Mouse (Mus musculus) neural tube, embryonic 11.5 days (tissue): Measurements from ENCODE around the gene Tnnt3. TPM values are rescaled to one million over a fixed set of nuclear protein-coding genes. Genes with fewer than 3 reads are reported as not detected.

ENCODE experiments used
- ATAC-seq: fragments of 200-750 bp; cut with Nextera tagmentation; 2 replicates; pipeline ENCODE4 v1.8.0; 2017; ENCODE audit warnings: moderate number of reproducible peaks, mild to moderate bottlenecking, moderate TSS enrichment, moderate library complexity; ENCODE audit not compliant: insufficient read depth, low FRiP score, low TSS enrichment
- DNase-seq: peaks from one replicate; pipeline ENCODE4 v3.0.0-alpha.2; 2015; ENCODE audit warnings: low spot score
- H3K27ac ChIP-seq: fragments of 300-500 bp; sonication (generic); 2 replicates; pipeline ENCODE4 v1.5.1; 2014; ENCODE audit warnings: low read depth, mild to moderate bottlenecking, low read length
- H3K27me3 ChIP-seq: fragments of 300-500 bp; sonication (generic); 2 replicates; pipeline ENCODE4 v1.6.1; 2014; ENCODE audit warnings: mild to moderate bottlenecking, low read length, mixed read lengths; ENCODE audit not compliant: control insufficient read depth, insufficient read depth
- H3K36me3 ChIP-seq: fragments of 300-500 bp; sonication (generic); 2 replicates; pipeline ENCODE4 v1.6.1; 2014; ENCODE audit warnings: mild to moderate bottlenecking, low read length, moderate library complexity, mixed read lengths; ENCODE audit not compliant: control insufficient read depth, insufficient read depth
- H3K4me1 ChIP-seq: fragments of 300-500 bp; sonication (generic); 2 replicates; pipeline ENCODE4 v1.6.1; 2014; ENCODE audit warnings: low read length, mixed read lengths; ENCODE audit not compliant: control insufficient read depth, insufficient read depth
- H3K4me2 ChIP-seq: fragments of 300-500 bp; sonication (generic); 2 replicates; pipeline ENCODE4 v1.6.1; 2014; ENCODE audit warnings: low read depth, mild to moderate bottlenecking, moderate library complexity
- H3K4me3 ChIP-seq: fragments of 300-500 bp; sonication (generic); 2 replicates; pipeline ENCODE4 v1.5.1; 2014; ENCODE audit warnings: low read depth, low read length
- H3K9ac ChIP-seq: fragments of 300-500 bp; sonication (generic); 2 replicates; pipeline ENCODE4 v1.6.1; 2014; ENCODE audit warnings: mild to moderate bottlenecking, low read length
- H3K9me3 ChIP-seq: fragments of 300-500 bp; sonication (generic); 2 replicates; pipeline ENCODE4 v1.6.1; 2016; ENCODE audit warnings: low read length; ENCODE audit not compliant: control insufficient read depth
- WGBS: fragments of 180-500 bp; shearing (Covaris S2); extraction: QIAGEN DNeasy Blood & Tissue Kit; methylation state at CpG from one replicate; pipeline ENCODE4 v1.1.7; 2014; 5-methylcytosine and 5-hydroxymethylcytosine counted together
- polyA plus RNA-seq: library from polyadenylated mRNA; unstranded; fragments of >200 nt; fragmentation: Nextera tagmentation; extraction: Ambion mirVana; gene quantifications from 2 replicates; pipeline ENCODE4 v1.2.1, GENCODE M21; 2014

Gene Tnnt3
- polyA plus RNA-seq, 1 experiment from 2014 or later, result 6.5 TPM

- no peak for DNase-seq
- Histone ChIP-seq H3K4me3 (no peak overlapping the region), H3K4me1 (peaks cover 37% of the 10 kb centered on the region), H3K4me2 (no peak overlapping the region), H3K27me3 (no peaks in the 10 kb centered on the region), H3K36me3 (no peaks in the 10 kb centered on the region; the same call in 1 of the 2 replicates), H3K9me3 (no peaks in the 10 kb centered on the region), H3K27ac (no peak overlapping the region), H3K9ac (no peak overlapping the region; the same call in 1 of the 2 replicates)
- over 99% methylated on average over 5 of the region's 5 CpGs for WGBS
- no peak for ATAC-seq
Measured at GRCm38 (mm10) chr7:142535832-142536231, 37.2 kb downstream of the Tnnt3 start.

- Histone ChIP-seq H3K4me1 (peaks cover 42% of the 10 kb centered on the region), H3K27ac (peak overlapping the region; percentile 51; the same call in 1 of the 2 replicates), H3K27me3 (no peaks in the 10 kb centered on the region), H3K9ac (no peak overlapping the region), H3K4me2 (no peak overlapping the region), H3K4me3 (no peak overlapping the region), H3K9me3 (no peaks in the 10 kb centered on the region), H3K36me3 (no peaks in the 10 kb centered on the region; the same call in 1 of the 2 replicates)
- WGBS, result 61% methylated on average over 5 of the region's 5 CpGs
- no peak for ATAC-seq
- DNase-seq, result no peak
Measured at GRCm38 (mm10) chr7:142537181-142537580, 38.5 kb downstream of the Tnnt3 start.

- ATAC-seq (0 out of 2 replicates have a peak, but pooled peaks have one; percentile 40), DNase-seq (peak; percentile 90)
- no peak overlapping the region for H3K9ac ChIP-seq
- WGBS, result 7% methylated on average over 6 of the region's 6 CpGs
- no peaks in the 10 kb centered on the region; the same call in 1 of the 2 replicates for H3K36me3 ChIP-seq
- peak overlapping the region; percentile 80 for H3K27ac ChIP-seq
- H3K27me3 ChIP-seq, result no peaks in the 10 kb centered on the region
- no peaks in the 10 kb centered on the region for H3K9me3 ChIP-seq
- no peak overlapping the region for H3K4me2 ChIP-seq
- no peak overlapping the region for H3K4me3 ChIP-seq
- peaks cover 46% of the 10 kb centered on the region for H3K4me1 ChIP-seq
Measured at GRCm38 (mm10) chr7:142537879-142538278, 39.2 kb downstream of the Tnnt3 start.

- Histone ChIP-seq H3K4me3 (no peak overlapping the region), H3K4me2 (no peak overlapping the region; the same call in 1 of the 2 replicates), H3K27ac (peak overlapping the region; percentile 80), H3K9me3 (no peaks in the 10 kb centered on the region), H3K9ac (peak overlapping the region; percentile 14; the same call in 1 of the 2 replicates), H3K36me3 (no peaks in the 10 kb centered on the region; the same call in 1 of the 2 replicates), H3K4me1 (peaks cover 50% of the 10 kb centered on the region), H3K27me3 (no peaks in the 10 kb centered on the region)
- 22% methylated on average over 4 of the region's 4 CpGs for WGBS
- DNase-seq (no peak), ATAC-seq (0 out of 2 replicates have a peak, but pooled peaks have one; percentile 14)
Measured at GRCm38 (mm10) chr7:142538291-142538690, 39.7 kb downstream of the Tnnt3 start.

- H3K9me3 ChIP-seq, result no peaks in the 10 kb centered on the region
- H3K27ac ChIP-seq, result peak overlapping the region; percentile 80
- no peak overlapping the region for H3K4me3 ChIP-seq
- no peaks in the 10 kb centered on the region for H3K27me3 ChIP-seq
- H3K4me2 ChIP-seq, result no peak overlapping the region
- H3K4me1 ChIP-seq, result peaks cover 52% of the 10 kb centered on the region
- no peaks in the 10 kb centered on the region; the same call in 1 of the 2 replicates for H3K36me3 ChIP-seq
- no peak for DNase-seq
- peak overlapping the region; percentile 14; the same call in 1 of the 2 replicates for H3K9ac ChIP-seq
- 34% methylated on average over 6 of the region's 6 CpGs for WGBS
- ATAC-seq, result no peak
Measured at GRCm38 (mm10) chr7:142538766-142539165, 40.1 kb downstream of the Tnnt3 start.

- no peaks in the 10 kb centered on the region for H3K9me3 ChIP-seq
- H3K4me3 ChIP-seq, result no peak overlapping the region
- 46% methylated on average over 8 of the region's 8 CpGs for WGBS
- DNase-seq (no peak), ATAC-seq (no peak)
- H3K36me3 ChIP-seq, result no peaks in the 10 kb centered on the region; the same call in 1 of the 2 replicates
- H3K9ac ChIP-seq, result no peak overlapping the region; the same call in 1 of the 2 replicates
- H3K4me1 ChIP-seq, result peaks cover 44% of the 10 kb centered on the region
- no peaks in the 10 kb centered on the region for H3K27me3 ChIP-seq
- no peak overlapping the region for H3K4me2 ChIP-seq
- peak overlapping the region; percentile 80; the same call in 1 of the 2 replicates for H3K27ac ChIP-seq
Measured at GRCm38 (mm10) chr7:142539828-142540227, 41.2 kb downstream of the Tnnt3 start.

GRCm38 (mm10) chr7:142542771-142543303, 44.2 kb downstream of the Tnnt3 start:
- peak overlapping the region; percentile 69 for H3K27ac ChIP-seq
- ATAC-seq (peak; percentile 78), DNase-seq (peak; percentile 71)
- 3% methylated on average over 11 of the region's 11 CpGs for WGBS
- H3K9ac ChIP-seq, result peak overlapping the region; percentile 7
- H3K36me3 ChIP-seq, result no peaks in the 10 kb centered on the region; the same call in 1 of the 2 replicates
- no peak overlapping the region for H3K4me3 ChIP-seq
- H3K4me2 ChIP-seq, result peak overlapping the region; percentile 20; the same call in 1 of the 2 replicates
- H3K9me3 ChIP-seq, result no peaks in the 10 kb centered on the region
- H3K27me3 ChIP-seq, result no peaks in the 10 kb centered on the region
- peaks cover 44% of the 10 kb centered on the region for H3K4me1 ChIP-seq

- 60% methylated on average over 7 of the region's 7 CpGs for WGBS
- Histone ChIP-seq H3K36me3 (no peaks in the 10 kb centered on the region), H3K9me3 (no peaks in the 10 kb centered on the region), H3K4me1 (peaks cover 32% of the 10 kb centered on the region), H3K4me2 (no peak overlapping the region), H3K27ac (no peak overlapping the region), H3K27me3 (no peaks in the 10 kb centered on the region), H3K4me3 (no peak overlapping the region), H3K9ac (no peak overlapping the region)
- ATAC-seq (no peak), DNase-seq (no peak)
Measured at GRCm38 (mm10) chr7:142545967-142546366, 47.3 kb downstream of the Tnnt3 start.

- WGBS, result 23% methylated on average over 2 of the region's 2 CpGs
- Histone ChIP-seq H3K4me1 (peaks cover 23% of the 10 kb centered on the region), H3K27ac (no peak overlapping the region)
Measured at GRCm38 (mm10) chr7:142547874-142548273, 49.2 kb downstream of the Tnnt3 start.

More at GRCm38 (mm10) chr7:142547874-142548273, 49.2 kb downstream of the Tnnt3 start:
- Histone ChIP-seq H3K4me3 (no peak overlapping the region), H3K27me3 (no peaks in the 10 kb centered on the region), H3K36me3 (no peaks in the 10 kb centered on the region), H3K9ac (no peak overlapping the region), H3K4me2 (no peak overlapping the region), H3K9me3 (no peaks in the 10 kb centered on the region)
- ATAC-seq (no peak), DNase-seq (no peak)
